15 mouse cellular contexts compared by ENCODE assay signal in the genomic region with DNA sequence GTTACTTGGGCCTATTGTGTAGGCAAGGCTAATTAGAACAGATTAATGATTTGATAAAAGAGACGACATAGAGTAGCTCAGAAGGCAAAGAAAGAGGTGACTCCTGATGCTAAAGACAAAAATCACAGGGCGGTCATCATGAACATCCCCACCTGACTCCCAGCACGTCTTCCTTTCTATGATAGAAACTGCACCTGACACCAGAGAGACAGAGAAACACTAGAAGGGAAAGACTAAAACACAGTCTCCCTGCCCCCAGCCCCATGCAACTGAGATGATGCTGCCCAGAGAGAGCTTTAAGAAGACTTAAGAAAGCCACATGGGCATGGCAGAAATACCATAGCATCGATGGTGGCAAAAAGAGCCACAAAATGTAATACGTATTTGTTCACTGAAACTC.
DNase-seq lines count a peak whose midpoint lies in the region; TF ChIP-seq lines count a peak whose summit lies in the region.
"Had no signal": no experiment of that assay in that cellular context is flagged by ENCODE, and none has a peak within 500 bp of the region (broad histone marks: within the 10 kb centered on the region; RNA-seq: fewer than 3 reads in every experiment).

No protein-coding gene starts in this region.

- H3K9ac ChIP-seq in CH12.LX (ENCODE audit: insufficient read depth, low read depth), result no peak overlapping the region

- TF ChIP-seq EP300 in CH12.LX (IDR thresholded peaks at IDR 0.05; ENCODE audit: low read length), result peak; percentile 35; the same call in 1 of the 2 replicates

- peaks cover 25 to 59% of the 10 kb centered on the region in 2 experiments for H3K4me1 ChIP-seq in CH12.LX (ENCODE audit: control insufficient read depth in 1 of 2, insufficient read depth in 2 of 2)

- peak overlapping the region; percentile 42; the same call in 1 of the 2 replicates for H3K4me2 ChIP-seq in CH12.LX (ENCODE audit: insufficient read depth, low read depth, poor library complexity, severe bottlenecking)

- H3K79me2 ChIP-seq in CH12.LX (replicated peaks; ENCODE audit: control insufficient read depth, extremely low read depth, insufficient read depth, poor library complexity, severe bottlenecking), result no peaks in the 10 kb centered on the region

- H3K27ac ChIP-seq in CH12.LX (ENCODE audit: insufficient read depth, low read depth), result peak overlapping the region; percentile 27; the same call in 1 of the 2 replicates

- no peaks in the 10 kb centered on the region for H3K36me3 ChIP-seq in CH12.LX (replicated peaks in 1 of 2; ENCODE audit: control insufficient read depth in 1 of 2, insufficient read depth in 1 of 2, low read length in 1 of 2)
- H3K36me3 ChIP-seq: G1E had no signal

- TF ChIP-seq CTCF in CH12.LX (conservative IDR thresholded peaks at IDR 0.05 in 1 of 2, IDR thresholded peaks at IDR 0.05 in 1 of 2; ENCODE audit: low read depth in 2 of 2, low read length in 2 of 2), result no peak

- TF ChIP-seq RAD21 in CH12.LX (IDR thresholded peaks at IDR 0.05; ENCODE audit: low read depth, low read length), result no peak; the same call in 1 of the 2 replicates

- TF ChIP-seq POLR2A in CH12.LX (IDR thresholded peaks at IDR 0.05; ENCODE audit: low read depth, low read length), result 0 out of 2 replicates have a peak, but pooled peaks have one; percentile 19

- H3K27me3 ChIP-seq in CH12.LX (replicated peaks), result no peaks in the 10 kb centered on the region

- in situ Hi-C loops in CH12.LX (cut with MboI; ENCODE audit: low pct_ligation_motif_present, low pct_unique_long_range_greater_than_20kb, low sequenced_read_pairs), result no loop called here

- DNase-seq in CH12.LX (ENCODE audit: extremely low read depth), result peak; percentile 68
- no peak for DNase-seq in cerebellum, adult 11-12 months
- DNase-seq: adrenal gland, adult 2 months; adrenal gland, adult 8-10 months; adrenal gland, postnatal 10 days; adrenal gland, postnatal 14 days; adrenal gland, postnatal 25 days; adrenal gland, postnatal 36 days; B cell, adult 2 months; cerebellum, adult 11 months; cerebellum, adult 18-20 months; cerebellum, adult 2 months; cerebellum, adult 8-10 months; cerebellum, adult 9-10 months had no signal

- no peak overlapping the region for H3K4me3 ChIP-seq in CH12.LX (replicated peaks in 1 of 3; ENCODE audit: low read depth in 2 of 3, low read length in 2 of 3, poor library complexity in 1 of 3)

- dilution Hi-C loops in CH12.LX (cut with MboI; ENCODE audit: extremely low pct_ligation_motif_present, extremely low pct_unique_long_range_greater_than_20kb, low sequenced_read_pairs), result no loop called here

- peaks cover 6% of the 10 kb centered on the region for H3K9me3 ChIP-seq in CH12.LX (replicated peaks; ENCODE audit: low read length)

TF ChIP-seq in CH12.LX, 34 proteins besides CTCF, POLR2A, EP300 and RAD21:
- no peak for TF ChIP-seq JUND (conservative IDR thresholded peaks at IDR 0.05; ENCODE audit: low read depth, low read length)
- TF ChIP-seq ZNF384 (IDR thresholded peaks at IDR 0.05; ENCODE audit: low read depth, low read length), result 0 out of 2 replicates have a peak, but pooled peaks have one; percentile 14
- TF ChIP-seq RCOR1 (conservative IDR thresholded peaks at IDR 0.05; ENCODE audit: low read depth, low read length), result peak; percentile 46; the same call in 1 of the 2 replicates
- peak; percentile 41; the same call in 1 of the 2 replicates for TF ChIP-seq MAX (IDR thresholded peaks at IDR 0.05; ENCODE audit: low read length)
- peak; percentile 85 for TF ChIP-seq BHLHE40 (IDR thresholded peaks at IDR 0.05; ENCODE audit: low read depth, low read length)
- TF ChIP-seq IRF4 (IDR thresholded peaks at IDR 0.05; ENCODE audit: low read depth, low read length), result peak; percentile 58; the same call in 1 of the 2 replicates
- TF ChIP-seq USF2 (conservative IDR thresholded peaks at IDR 0.05; ENCODE audit: low read depth, low read length), result no peak
- no peak for TF ChIP-seq SIN3A (IDR thresholded peaks at IDR 0.05; ENCODE audit: low read length)
- TF ChIP-seq MEF2A (IDR thresholded peaks at IDR 0.05; ENCODE audit: borderline replicate concordance, low read depth, low read length), result no peak; the same call in 1 of the 2 replicates
- no peak for TF ChIP-seq NELFE (IDR thresholded peaks at IDR 0.05; ENCODE audit: low read depth, low read length)
- no peak for TF ChIP-seq JUN (IDR thresholded peaks at IDR 0.05; ENCODE audit: insufficient read depth, low read depth, low read length)
- no peak for TF ChIP-seq POLR2AphosphoS2 (IDR thresholded peaks at IDR 0.05; ENCODE audit: low read depth, low read length)
- TF ChIP-seq TCF12 (IDR thresholded peaks at IDR 0.05; ENCODE audit: low read depth, low read length), result peak; percentile 62; the same call in 1 of the 2 replicates
- no peak for TF ChIP-seq ZKSCAN1 (IDR thresholded peaks at IDR 0.05; ENCODE audit: borderline replicate concordance, low read depth, low read length)
- TF ChIP-seq CHD2 (IDR thresholded peaks at IDR 0.05; ENCODE audit: low read length), result peak; percentile 71; the same call in 1 of the 2 replicates
- TF ChIP-seq MYC (IDR thresholded peaks at IDR 0.05; ENCODE audit: low read depth, low read length), result peak; percentile 65; the same call in 1 of the 2 replicates
- peak; percentile 61 for TF ChIP-seq ETS1 (conservative IDR thresholded peaks at IDR 0.05; ENCODE audit: low read depth, low read length)
